Mouse (Mus musculus) midbrain, embryonic 12.5 days (tissue): ENCODE measurements around the gene Ntan1. TPM values are rescaled to one million over a fixed set of nuclear protein-coding genes. Genes with fewer than 3 reads are reported as not detected.
"Not testable (repeated sequence)": the region's sequence is repeated elsewhere in the genome, so short reads cannot be mapped to it uniquely, and the experiment has no call there.

Experiments used
- ATAC-seq: fragments of 200-750 bp; cut with Nextera tagmentation; 2 replicates; pipeline ENCODE4 v1.8.0; 2017; ENCODE audit warnings: low read depth, moderate TSS enrichment, moderate library complexity; ENCODE audit not compliant: low FRiP score
- H3K27ac ChIP-seq: fragments of 300-500 bp; sonication (generic); replicated peaks from 2 replicates; pipeline ENCODE4 v1.5.1; 2016; ENCODE audit warnings: mild to moderate bottlenecking
- H3K27me3 ChIP-seq: fragments of 300-500 bp; sonication (generic); 2 replicates; pipeline ENCODE4 v1.6.1; 2016; ENCODE audit warnings: mild to moderate bottlenecking
- H3K36me3 ChIP-seq: fragments of 300-500 bp; sonication (generic); 2 replicates; pipeline ENCODE4 v1.6.1; 2016
- H3K4me1 ChIP-seq: fragments of 300-500 bp; sonication (generic); 2 replicates; pipeline ENCODE4 v1.6.1; 2016
- H3K4me2 ChIP-seq: fragments of 300-500 bp; sonication (generic); replicated peaks from 2 replicates; pipeline ENCODE4 v1.6.1; 2016; ENCODE audit warnings: mild to moderate bottlenecking, moderate library complexity
- H3K4me3 ChIP-seq: fragments of 300-500 bp; sonication (generic); 2 replicates; pipeline ENCODE4 v1.5.1; 2016; ENCODE audit warnings: mild to moderate bottlenecking
- H3K9ac ChIP-seq: fragments of 300-500 bp; sonication (generic); replicated peaks from 2 replicates; pipeline ENCODE4 v1.6.1; 2016; ENCODE audit warnings: mild to moderate bottlenecking, moderate library complexity
- H3K9me3 ChIP-seq: fragments of 300-500 bp; sonication (generic); 2 replicates; pipeline ENCODE4 v1.6.1; 2016; ENCODE audit warnings: mild to moderate bottlenecking
- WGBS: fragments of 180-500 bp; shearing (Covaris S2); methylation state at CpG from one replicate; pipeline ENCODE4 v1.1.7; 2016; 5-methylcytosine and 5-hydroxymethylcytosine counted together
- polyA plus RNA-seq: library from polyadenylated mRNA; unstranded; fragments of >200 nt; fragmentation: Nextera tagmentation; extraction: Ambion mirVana; gene quantifications from 2 replicates; pipeline ENCODE4 v1.2.1, GENCODE M21; 2016

The Ntan1 gene
- polyA plus RNA-seq: 175 and 181 TPM in 2 replicates

DNA sequence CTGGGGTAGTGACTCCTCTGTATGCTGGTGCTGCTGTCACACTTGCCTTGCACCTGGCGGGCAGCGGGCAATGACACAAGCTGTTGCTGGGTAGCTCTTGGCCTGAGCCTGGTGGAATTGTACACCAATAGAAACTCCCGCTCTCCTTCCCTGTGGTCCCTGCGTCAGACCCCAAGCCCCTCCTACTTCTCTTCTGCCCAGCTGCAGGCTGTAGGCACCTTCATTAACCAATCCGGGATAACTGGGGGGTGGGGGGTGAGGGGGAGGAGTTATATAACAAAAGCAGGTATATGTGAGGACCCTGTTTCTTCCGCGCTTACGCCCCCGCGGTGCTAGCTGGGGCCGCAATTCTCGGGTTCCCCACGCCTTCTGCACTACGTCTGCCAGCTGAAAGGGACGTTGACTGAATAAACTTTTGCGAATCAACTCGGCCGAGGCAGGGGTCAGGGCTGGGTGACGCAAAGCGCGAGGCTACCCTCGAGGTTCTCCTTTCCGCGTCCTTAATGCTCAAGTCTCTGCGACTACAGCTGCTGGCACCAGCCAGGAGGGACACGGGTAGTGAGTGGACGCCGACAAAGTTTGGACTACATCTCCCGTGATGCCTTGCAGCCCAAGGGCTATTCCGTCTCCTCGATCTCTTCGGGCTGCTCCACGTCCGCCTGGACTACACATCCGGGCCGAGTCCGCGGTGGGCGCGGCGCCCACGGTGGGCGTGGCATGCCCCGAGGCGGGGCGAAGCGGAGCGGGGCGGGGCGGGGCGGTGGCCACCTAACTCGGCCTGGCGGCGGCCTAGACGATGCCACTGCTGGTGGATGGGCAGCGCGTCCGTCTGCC, at the start of gene Ntan1:
Gene Ntan1, plus strand, starts transcription at position 286 of the 834 bp plus-strand sequence.
- H3K4me1 ChIP-seq: peaks cover 17% of the 10 kb centered on the region

DNA sequence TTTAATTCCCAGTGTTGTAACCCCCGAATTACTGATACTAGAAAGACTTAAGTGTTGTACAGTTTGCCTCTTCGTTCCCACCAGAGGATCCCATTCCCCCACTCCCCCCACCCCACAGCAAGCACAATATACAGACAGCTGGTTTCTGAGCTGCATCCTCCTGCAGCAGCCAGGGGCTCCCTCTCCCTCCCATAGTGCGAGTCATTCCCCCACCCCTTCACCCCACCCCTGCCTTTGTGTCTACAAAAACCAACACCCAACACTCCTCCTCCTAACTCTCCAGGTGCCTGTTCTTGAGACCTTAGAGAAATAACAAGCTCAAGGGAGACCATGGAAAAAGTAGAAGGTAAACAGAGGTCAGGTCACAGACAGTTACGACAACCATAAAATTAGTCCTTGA, 47.0 kb upstream of the Ntan1 start:
- not testable (repeated sequence) for H3K27ac ChIP-seq, H3K4me3 ChIP-seq, H3K4me1 ChIP-seq, H3K9ac ChIP-seq, ATAC-seq, H3K9me3 ChIP-seq, H3K4me2 ChIP-seq, H3K36me3 ChIP-seq, H3K27me3 ChIP-seq
- WGBS: 85% methylated on average over 4 of the region's 4 CpGs

More for the DNA sequence above, at the start of gene Ntan1:
- H3K9ac ChIP-seq: peak within 1 kb of the TSS; percentile 76
- peak within 1 kb of the TSS; percentile 95 for H3K27ac ChIP-seq
- no peaks in the 10 kb centered on the region for H3K27me3 ChIP-seq
- H3K36me3 ChIP-seq: peaks cover 25% of the 10 kb centered on the region
- H3K9me3 ChIP-seq: no peaks in the 10 kb centered on the region
- peak within 1 kb of the TSS; percentile 77 for H3K4me3 ChIP-seq
- under 1% methylated on average over 58 of the region's 58 CpGs for WGBS
- peak; percentile 94 for ATAC-seq
- peak within 1 kb of the TSS; percentile 79 for H3K4me2 ChIP-seq

DNA sequence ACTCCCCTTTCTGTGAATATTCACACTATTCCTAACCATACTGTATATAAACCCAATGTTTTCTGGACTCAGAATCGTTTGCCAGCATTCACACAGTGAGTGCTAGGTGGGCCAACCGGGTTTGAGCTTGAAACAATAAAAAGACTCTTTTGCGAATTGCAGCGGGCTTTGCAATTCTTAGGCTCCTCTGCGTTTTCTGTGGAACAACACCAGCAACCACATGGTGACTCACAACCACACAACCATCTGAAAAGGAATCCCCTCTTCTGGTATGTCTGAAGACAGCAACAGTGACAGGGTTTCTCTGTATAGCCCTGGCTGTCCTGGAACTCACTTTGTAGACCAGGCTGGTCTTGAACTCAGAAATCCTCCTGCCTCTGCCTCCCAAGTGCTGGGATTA, 46.6 kb upstream of the Ntan1 start:
- not testable (repeated sequence) for ATAC-seq, H3K4me1 ChIP-seq, H3K27me3 ChIP-seq, H3K4me3 ChIP-seq, H3K4me2 ChIP-seq, H3K9me3 ChIP-seq, H3K27ac ChIP-seq, H3K9ac ChIP-seq, H3K36me3 ChIP-seq
- 82% methylated on average over 5 of the region's 5 CpGs for WGBS

DNA sequence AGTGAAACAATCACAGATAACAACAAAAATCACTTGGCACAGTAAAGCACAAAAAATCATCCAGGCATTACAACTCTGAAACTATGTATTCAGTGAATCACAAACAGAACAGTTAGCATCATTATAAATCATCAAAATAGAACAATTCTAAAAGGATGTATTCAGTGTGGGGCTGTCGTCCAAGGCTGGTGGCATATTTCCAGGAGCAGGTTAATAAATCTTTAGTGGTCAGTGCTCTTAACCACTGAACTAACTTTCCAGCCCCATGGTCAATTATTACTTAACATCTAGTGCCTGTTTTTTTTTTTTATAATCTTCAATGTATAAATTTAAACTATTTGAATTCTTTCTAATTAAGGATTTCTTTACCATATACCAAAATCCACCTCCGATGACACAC, 44.6 kb upstream of the Ntan1 start:
- H3K9ac ChIP-seq, H3K9me3 ChIP-seq, H3K4me2 ChIP-seq, ATAC-seq, H3K4me3 ChIP-seq, H3K27me3 ChIP-seq, H3K4me1 ChIP-seq, H3K36me3 ChIP-seq, H3K27ac ChIP-seq: not testable (repeated sequence)
- 87% methylated on average over 2 of the region's 2 CpGs for whole genome bisulfite sequencing

DNA sequence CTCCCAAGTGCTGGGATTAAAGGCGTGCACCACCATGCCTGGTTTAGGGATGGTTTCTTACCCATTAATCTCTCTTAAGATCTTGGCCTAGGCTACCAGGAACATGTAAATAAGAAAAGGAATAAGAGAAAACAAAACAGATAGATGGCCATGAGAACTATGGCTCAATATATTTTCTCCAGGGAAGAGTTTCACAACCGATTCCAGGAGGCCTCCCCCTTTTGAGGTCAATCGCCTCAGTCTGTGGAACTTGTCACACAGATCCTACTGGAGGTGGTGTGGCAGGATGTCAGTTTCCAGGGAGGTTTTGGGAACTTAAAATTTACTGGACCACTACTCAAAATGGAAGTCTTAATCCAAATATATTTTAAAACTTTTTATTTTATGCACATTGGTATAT, 44.0 kb upstream of the Ntan1 start:
- H3K36me3 ChIP-seq, H3K9me3 ChIP-seq, H3K4me3 ChIP-seq, H3K27me3 ChIP-seq, H3K4me1 ChIP-seq, H3K9ac ChIP-seq, ATAC-seq, H3K27ac ChIP-seq, H3K4me2 ChIP-seq: not testable (repeated sequence)
- 86% methylated on average over 3 of the region's 3 CpGs for WGBS

DNA sequence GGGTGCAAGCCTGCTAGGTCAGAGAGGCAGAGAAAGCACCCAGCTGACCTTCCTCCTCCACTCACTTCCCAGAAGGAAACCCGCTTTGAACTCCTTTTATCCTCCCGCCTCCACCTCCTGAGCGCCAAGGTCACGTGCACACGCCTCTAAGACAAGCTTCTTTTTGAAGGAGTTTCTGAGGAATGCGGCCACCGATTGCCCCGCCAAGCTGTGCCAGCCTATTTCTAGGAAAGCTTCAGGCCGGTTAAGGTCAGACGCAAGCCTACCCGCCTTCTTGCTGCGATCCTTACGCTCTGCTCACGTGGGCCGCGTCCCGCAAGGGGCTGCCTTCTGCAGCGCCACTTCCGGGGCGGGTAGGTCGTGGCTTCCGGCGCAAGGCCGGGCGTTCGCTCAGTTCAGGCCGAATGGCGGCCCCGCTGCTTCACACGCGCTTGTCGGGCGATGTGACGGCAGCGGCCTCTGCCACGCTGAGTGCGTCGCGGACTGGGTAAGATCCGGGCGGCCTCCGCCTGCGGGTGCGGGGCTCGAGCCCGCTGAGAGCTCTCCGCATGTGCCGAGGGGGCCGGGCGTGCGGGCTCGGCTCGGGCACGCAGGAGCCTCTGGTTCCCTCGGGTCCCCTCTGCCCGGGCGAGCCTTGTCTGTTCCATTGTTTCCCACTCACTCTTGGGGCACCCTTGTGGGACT, 38.1 kb upstream of the Ntan1 start, which contains the start of gene Rrn3:
Gene Rrn3, plus strand, starts transcription at position 356 of the 684 bp plus-strand sequence.
- WGBS: under 1% methylated on average over 57 of the region's 57 CpGs
- no peaks in the 10 kb centered on the region for H3K27me3 ChIP-seq
- H3K9ac ChIP-seq: peak within 1 kb of the TSS; percentile 91
- ATAC-seq: peak; percentile 99
- peaks cover 21% of the 10 kb centered on the region for H3K4me1 ChIP-seq
- peaks cover 21% of the 10 kb centered on the region for H3K36me3 ChIP-seq
- peak within 1 kb of the TSS; percentile 84 for H3K27ac ChIP-seq
- peak within 1 kb of the TSS; percentile 84 for H3K4me3 ChIP-seq
- peak within 1 kb of the TSS; percentile 82 for H3K4me2 ChIP-seq
- H3K9me3 ChIP-seq: no peaks in the 10 kb centered on the region

DNA sequence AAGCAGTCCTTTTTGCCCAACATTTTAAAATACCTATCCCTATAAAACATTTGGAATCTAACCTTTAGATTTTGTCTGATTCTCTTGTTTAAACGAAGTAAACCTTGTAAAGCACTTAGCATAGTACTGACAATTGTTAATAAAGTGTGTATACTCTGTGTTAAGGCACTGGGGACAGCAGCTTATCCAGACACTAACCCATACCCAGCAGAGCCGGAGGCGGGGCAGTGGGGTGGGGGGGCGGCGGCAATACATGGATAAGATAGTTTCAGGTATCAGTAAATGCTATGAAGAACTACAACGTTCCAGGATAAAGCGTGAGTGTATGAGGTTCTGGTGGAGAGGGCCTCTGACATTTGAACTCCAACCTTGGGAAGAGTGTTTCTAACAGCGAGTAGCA, 37.4 kb upstream of the Ntan1 start:
- Histone ChIP-seq H3K4me3 (peak overlapping the region; percentile 84), H3K9me3 (no peaks in the 10 kb centered on the region), H3K9ac (peak overlapping the region; percentile 91), H3K4me2 (peak overlapping the region; percentile 82), H3K27ac (no peak overlapping the region), H3K27me3 (no peaks in the 10 kb centered on the region), H3K4me1 (peaks cover 21% of the 10 kb centered on the region), H3K36me3 (peaks cover 28% of the 10 kb centered on the region)
- WGBS: 36% methylated on average over 8 of the region's 8 CpGs
- no peak for ATAC-seq

DNA sequence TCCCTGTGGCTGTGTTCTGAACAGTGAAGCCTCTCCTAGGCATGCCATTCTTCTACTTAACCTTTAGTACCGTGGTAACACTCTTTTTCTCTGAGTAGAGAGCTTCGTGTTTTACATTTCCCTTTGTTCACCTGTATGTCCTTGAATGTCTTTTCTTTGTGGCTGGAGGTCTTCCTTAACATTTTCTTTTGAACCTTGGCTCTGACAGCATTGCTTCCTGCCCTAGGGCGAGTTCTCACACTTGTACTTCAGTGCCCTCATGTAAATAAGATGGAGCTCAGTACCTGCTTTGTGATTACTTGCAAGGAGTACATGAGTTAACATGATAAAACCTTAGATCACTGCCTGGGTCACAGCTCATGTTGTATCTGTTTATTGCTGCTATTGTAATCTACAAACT, 32.7 kb upstream of the Ntan1 start:
- H3K4me3 ChIP-seq: no peak overlapping the region
- 87% methylated on average over 3 of the region's 3 CpGs for WGBS
- peaks cover 71% of the 10 kb centered on the region for H3K36me3 ChIP-seq
- peaks cover 13% of the 10 kb centered on the region for H3K4me1 ChIP-seq
- no peaks in the 10 kb centered on the region for H3K27me3 ChIP-seq
- no peak overlapping the region for H3K4me2 ChIP-seq
- no peak overlapping the region for H3K27ac ChIP-seq
- H3K9ac ChIP-seq: no peak overlapping the region
- ATAC-seq: no peak
- H3K9me3 ChIP-seq: no peaks in the 10 kb centered on the region

DNA sequence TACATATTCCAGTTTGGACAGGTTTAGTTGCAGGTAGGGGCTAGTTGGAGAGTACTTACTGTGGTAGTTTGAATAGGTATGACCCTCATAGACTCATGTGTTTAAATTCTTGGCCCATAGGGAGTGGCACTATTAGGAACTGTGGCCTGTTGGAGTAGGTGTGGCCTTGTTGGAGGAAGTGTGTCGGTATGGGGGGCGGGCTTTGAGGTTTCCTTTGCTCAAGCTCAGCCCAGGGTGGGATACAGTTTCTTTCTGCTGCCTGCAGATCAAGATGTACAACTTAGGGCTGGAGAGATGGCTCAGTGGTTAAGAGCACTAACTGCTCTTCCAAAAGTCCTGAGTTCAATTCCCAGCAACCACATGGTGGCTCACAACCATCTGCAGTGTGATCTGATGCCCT, 25.2 kb upstream of the Ntan1 start:
- H3K4me3 ChIP-seq, ATAC-seq, H3K27me3 ChIP-seq, H3K4me1 ChIP-seq, H3K9ac ChIP-seq, H3K4me2 ChIP-seq, H3K27ac ChIP-seq, H3K9me3 ChIP-seq: not testable (repeated sequence)
- WGBS: 97% methylated on average over 2 of the region's 2 CpGs
- peaks cover 94% of the 10 kb centered on the region for H3K36me3 ChIP-seq

DNA sequence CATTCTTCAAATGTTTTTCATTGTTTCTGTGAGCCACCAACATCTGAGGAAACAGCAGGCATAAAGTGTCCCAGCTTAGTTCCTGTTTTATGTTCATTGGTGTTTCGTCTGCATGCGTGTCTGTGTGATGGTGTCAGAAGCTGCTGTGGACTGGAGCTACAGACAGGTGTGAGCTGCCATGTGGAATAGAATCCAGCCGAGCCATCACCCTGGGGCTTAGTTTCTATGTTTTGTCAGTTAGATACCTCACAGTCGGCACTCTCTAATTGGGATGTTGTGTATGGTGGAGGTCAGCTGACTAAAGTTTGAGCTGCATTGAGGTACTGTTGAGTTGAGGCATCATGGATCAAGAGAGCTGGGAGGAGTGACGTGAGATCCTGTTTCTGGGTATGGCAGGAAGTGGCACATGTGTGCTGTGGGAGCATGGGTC, 21.9 kb upstream of the Ntan1 start:
- no peaks in the 10 kb centered on the region for H3K9me3 ChIP-seq
- no peaks in the 10 kb centered on the region for H3K27me3 ChIP-seq
- 94% methylated on average over 5 of the region's 5 CpGs for WGBS
- H3K36me3 ChIP-seq: peaks cover 95% of the 10 kb centered on the region
- ATAC-seq: no peak
- H3K4me3 ChIP-seq: no peak overlapping the region
- H3K4me1 ChIP-seq: no peaks in the 10 kb centered on the region
- no peak overlapping the region for H3K27ac ChIP-seq
- no peak overlapping the region for H3K4me2 ChIP-seq
- no peak overlapping the region for H3K9ac ChIP-seq

DNA sequence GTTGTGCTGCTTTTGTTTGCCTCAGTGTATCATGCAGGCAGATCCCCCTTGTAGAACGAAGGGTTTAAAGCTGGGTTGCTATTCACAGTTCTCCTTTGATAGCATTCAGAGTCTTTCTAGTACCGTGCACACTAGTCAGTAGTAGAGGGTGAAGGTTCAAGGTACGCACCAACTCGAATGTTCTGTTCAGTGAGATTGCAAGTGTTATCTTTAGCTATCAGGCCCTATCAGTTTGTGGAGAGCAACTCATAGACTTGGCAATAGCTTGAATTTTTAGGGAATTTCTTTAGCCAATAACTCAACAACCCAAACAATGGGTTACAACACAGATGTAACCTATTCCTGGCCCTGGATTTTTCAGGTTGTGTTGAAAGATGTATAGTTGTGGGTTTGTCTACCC, 17.4 kb upstream of the Ntan1 start:
- Histone ChIP-seq H3K4me3 (no peak overlapping the region), H3K9ac (no peak overlapping the region), H3K4me2 (no peak overlapping the region), H3K27me3 (no peaks in the 10 kb centered on the region), H3K36me3 (peaks cover 90% of the 10 kb centered on the region), H3K27ac (no peak overlapping the region), H3K9me3 (no peaks in the 10 kb centered on the region), H3K4me1 (no peaks in the 10 kb centered on the region)
- no peak for ATAC-seq
- WGBS: 97% methylated on average over 4 of the region's 4 CpGs

DNA sequence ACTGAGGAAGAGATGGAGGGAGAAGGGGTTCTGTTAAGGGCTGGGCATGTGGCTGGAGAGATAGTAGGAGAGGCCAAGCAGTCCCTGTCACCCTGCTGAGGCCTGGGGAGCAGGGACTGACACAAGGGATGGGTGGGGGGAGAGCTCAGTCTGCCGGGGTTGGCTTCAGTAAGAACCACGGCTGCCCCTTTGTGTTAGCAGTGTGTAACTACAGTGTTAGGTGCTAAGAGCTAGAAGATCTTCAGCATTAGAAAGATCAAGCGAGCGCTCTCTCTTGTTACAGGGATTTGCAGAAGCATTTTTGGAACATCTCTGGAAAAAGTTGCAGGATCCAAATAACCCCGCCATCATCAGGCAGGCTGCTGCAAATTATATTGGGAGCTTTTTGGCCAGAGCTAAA, 14.0 kb upstream of the Ntan1 start:
- 83% methylated on average over 5 of the region's 5 CpGs for WGBS
- H3K4me2 ChIP-seq: no peak overlapping the region
- no peak overlapping the region for H3K27ac ChIP-seq
- ATAC-seq: no peak
- no peaks in the 10 kb centered on the region for H3K4me1 ChIP-seq
- no peaks in the 10 kb centered on the region for H3K27me3 ChIP-seq
- no peaks in the 10 kb centered on the region for H3K9me3 ChIP-seq
- no peak overlapping the region for H3K9ac ChIP-seq
- H3K4me3 ChIP-seq: no peak overlapping the region
- peaks cover 90% of the 10 kb centered on the region for H3K36me3 ChIP-seq
